Mouse (Mus musculus): ENCODE data around the gene Pard6a.

The Pard6a gene

GRCm38 (mm10) chr8:105700966-105701824 lies at the start of gene Pard6a, which contains the start of gene Acd:
Pard6a (plus strand) TSS chr8:105701148.
Acd (minus strand) TSS chr8:105701102.
- DNase-seq = peak; percentile 100

- DNase-seq = peak; percentile 79
Observed at GRCm38 (mm10) chr8:105657641-105658040, 43.3 kb upstream of the Pard6a start.

DNA sequence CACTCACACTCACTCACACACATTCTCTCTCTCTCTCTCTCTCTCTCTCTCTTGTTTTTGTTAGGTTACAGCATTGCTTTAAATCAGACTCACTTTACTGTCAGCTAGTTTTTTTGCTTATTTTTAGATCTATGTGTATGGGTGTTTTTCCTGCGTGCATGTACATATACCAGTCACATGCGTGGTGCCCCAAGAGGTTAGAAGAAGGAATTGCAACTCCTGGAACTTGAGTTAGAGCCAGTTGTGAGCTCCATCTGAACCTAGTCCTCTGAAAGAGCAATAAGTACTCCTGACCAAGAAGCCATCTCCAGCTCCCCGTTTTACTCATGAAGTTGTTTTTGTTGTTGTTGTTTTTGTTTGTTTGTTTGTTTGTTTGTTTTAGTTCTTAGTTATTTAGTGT lies 39.8 kb upstream of the Pard6a start:
- DNase-seq = peak; percentile 83

DNA sequence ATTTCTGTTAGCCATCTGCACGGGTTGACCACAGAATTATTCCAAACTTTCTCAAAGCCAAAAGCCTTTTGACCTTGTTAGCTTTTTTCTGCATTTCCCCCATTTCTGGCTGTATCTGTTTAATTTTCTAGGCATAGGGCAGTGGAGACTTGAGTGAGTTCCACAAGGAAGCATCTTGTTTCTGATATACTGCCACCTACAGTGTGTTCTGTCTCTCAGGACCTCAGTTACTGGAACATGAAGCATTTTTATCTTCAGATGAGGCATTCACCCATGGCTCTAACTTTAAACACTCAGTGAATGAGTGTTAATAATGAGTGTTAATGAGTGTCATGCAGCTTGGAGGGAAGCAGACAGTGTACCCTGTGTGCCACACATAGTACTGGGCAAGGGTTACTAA lies 23.1 kb upstream of the Pard6a start:
- peak; percentile 55 for DNase-seq

DNA sequence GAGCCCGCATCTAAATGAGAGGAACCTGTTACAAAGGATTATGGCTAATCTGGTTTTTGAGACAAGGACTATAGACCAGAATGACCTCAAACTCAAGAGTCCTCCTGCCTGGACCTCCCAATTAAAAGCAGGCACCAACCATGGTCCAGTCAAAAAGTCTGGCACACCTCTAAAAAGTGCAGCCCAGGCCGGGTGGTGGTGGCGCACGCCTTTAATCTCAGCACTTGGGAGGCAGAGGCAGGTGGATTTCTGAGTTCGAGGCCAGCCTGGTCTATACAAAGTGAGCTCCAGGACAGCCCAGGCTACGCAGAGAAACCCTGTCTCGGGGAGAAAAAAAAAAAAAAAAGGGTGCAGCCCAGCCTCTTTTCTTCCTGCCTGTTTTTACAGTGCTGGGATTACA lies 15.6 kb upstream of the Pard6a start:
- DNase-seq = no peak

DNA sequence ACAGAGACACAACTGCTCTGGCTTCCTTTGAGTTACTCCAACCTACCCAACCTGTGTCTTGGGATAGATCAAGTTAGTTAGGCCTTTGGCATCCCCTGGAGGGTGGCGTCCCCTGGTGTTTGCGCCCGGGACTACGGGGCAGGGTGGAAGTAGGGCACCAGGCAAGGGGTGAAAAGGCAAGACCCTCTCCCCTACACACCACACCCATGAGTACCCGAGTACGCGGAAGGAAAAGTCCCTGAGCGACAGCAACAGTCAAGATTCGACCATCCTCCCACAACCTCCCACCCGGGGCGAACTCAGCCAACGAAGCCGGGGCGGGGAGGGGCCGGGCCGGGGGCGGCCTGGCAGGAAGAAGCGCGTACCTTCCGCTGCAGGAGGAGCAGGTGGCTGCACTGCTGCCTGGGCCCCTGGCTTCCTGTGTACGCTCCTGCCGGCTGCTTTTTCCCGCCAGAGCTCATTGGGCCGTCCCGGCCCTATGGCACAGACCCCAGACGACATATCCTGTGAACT lies 15.1 kb upstream of the Pard6a start, which contains the start of gene Carmil2:
Gene Carmil2 (plus strand): TSS at position 479 of the 513 bp plus-strand sequence.
- peak; percentile 96 for DNase-seq

DNA sequence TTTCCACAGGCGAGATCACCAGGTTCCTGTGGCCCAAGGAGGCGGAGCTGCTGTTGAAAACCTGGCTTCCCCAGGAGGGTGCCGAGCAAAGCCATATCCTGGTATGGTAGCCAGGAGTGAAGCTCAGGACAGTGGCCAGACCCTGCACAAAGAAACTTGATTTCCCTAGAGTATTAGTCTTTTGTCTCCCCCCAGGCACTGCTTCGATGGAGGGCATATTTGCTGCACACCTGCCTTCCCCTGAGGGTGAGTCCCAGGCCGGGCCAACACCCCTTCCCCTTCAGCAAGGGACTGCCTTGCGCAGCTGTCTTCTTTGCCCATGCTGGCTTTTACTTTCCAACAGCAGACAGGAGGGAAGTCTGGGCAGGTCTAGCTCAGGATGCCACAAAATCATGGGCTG lies 14.4 kb upstream of the Pard6a start:
- peak; percentile 89 for DNase-seq

DNA sequence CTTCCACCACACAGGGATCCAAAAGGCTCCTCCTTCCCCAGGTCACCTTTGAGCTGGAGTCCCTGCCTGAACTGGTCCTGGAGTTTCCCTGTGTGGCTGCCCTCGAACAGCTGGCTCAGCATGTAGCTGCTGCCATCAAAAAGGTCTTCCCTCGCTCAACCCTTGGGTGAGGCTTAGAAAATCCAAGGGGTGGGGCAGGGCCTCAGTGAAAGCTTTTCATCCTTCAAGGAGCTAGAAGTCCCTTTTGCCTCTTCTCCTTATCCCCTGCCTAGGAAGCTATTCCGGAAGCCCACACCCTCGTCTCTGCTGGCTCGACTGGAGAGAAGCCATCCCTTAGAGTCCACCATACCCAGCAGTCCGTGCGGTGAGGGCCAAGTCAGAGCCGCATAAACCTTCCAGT lies 13.4 kb upstream of the Pard6a start:
- no peak for DNase-seq

GRCm38 (mm10) chr8:105688242-105688752 lies 12.7 kb upstream of the Pard6a start:
- peak; percentile 83 for DNase-seq

- DNase-seq = peak; percentile 89
Observed at GRCm38 (mm10) chr8:105689256-105689982, 11.5 kb upstream of the Pard6a start.

GRCm38 (mm10) chr8:105689983-105690360 lies 11.0 kb upstream of the Pard6a start:
- DNase-seq = peak; percentile 85

GRCm38 (mm10) chr8:105690978-105691377 lies 10.0 kb upstream of the Pard6a start:
- peak; percentile 88 for DNase-seq

GRCm38 (mm10) chr8:105692449-105693182 lies 8.3 kb upstream of the Pard6a start:
- DNase-seq = peak; percentile 86

DNA sequence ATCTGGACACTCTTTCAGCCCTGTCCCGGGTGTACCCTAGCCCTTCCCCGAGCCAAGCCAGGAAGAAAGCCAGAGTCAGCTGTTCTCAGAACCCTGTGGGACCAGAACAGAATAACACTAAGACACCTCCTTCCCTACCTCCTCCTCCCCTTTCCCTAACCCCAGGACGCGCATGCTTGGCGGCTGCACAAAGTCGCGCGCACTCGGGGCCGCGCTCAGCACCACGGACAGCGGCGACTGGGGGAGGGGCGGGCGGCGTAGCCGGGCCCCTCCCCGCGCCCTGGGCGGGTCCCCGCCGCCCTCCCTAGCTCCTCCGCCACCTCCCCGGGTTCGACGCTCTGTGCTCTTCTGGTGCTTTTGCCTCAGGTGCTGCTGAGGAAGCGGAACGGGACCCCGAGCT lies 7.3 kb upstream of the Pard6a start:
- peak; percentile 95 for DNase-seq

- peak; percentile 90 for DNase-seq
Observed at GRCm38 (mm10) chr8:105694051-105694799, 6.7 kb upstream of the Pard6a start.

DNA sequence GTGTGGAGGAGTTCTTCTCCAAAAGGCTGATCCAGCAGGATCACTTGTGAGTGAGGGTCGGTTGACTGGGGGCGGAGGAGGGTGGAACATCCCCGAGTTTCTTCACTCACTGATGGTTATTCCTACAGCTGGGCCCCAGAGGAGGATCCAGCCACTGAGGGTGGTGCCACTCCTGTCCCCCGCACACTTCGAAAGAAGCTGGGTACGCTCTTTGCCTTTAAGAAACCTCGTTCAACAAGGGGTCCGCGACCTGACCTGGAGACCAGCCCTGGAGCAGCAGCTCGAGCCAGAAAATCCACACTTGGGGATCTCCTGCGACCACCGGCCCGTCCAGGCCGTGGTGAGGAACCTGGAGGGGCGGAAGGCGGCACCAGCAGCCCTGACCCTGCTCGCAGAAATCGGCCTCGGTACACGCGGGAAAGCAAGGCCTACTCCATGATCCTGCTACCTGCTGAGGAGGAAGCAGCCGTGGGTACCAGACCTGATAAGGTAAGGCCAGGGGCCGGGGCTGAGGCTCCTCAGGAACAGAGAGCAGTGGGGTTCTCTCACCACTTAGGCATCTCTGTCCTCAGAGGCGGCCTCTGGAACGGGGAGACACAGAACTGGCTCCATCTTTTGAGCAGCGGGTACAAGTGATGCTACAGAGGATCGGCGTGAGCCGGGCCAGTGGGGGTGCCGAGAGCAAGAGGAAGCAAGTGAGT lies 5.7 kb upstream of the Pard6a start:
- peak; percentile 90 for DNase-seq

GRCm38 (mm10) chr8:105697196-105697780 lies 3.7 kb upstream of the Pard6a start:
- peak; percentile 90 for DNase-seq

DNA sequence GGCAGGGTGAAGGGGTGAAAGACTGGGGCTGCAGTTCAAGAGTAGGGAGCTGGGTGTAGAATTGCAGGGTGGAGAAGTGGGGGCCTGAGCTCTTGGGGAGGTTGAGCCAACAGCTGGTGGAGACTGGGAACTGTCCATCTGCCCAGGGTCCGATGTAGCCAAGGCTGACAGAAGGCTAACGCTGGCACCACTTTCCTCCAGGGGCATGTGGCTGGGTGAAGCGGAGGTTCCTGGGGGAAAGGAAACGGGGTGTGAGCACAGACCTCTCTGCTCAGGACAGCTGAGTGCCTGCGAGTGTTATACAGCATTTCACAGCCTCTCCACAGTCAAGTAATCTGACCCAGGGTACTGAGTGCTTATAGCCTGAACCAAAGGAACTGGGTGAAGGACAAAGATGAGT lies 2.2 kb upstream of the Pard6a start:
- peak; percentile 81 for DNase-seq

- DNase-seq = peak; percentile 88
Observed at GRCm38 (mm10) chr8:105699488-105700215, 1.3 kb upstream of the Pard6a start.

- no peak for DNase-seq
Observed at GRCm38 (mm10) chr8:105700566-105700965, 382 bp upstream of the Pard6a start.

All from heart, adult 11 months (tissue).